Mouse (Mus musculus) heart, adult 8-10 months (tissue): ENCODE data around the gene Ccdc6. TPM values are rescaled to one million over a fixed set of nuclear protein-coding genes. Genes with fewer than 3 reads are reported as not detected.

Experiments used
- DNase-seq: peaks from one replicate; pipeline ENCODE4 v3.0.0; 2022; ENCODE audit warnings: low spot score
- total RNA-seq, 4 experiments: library from RNA; stranded (reverse); gene quantifications; 2 replicates each; pipeline ENCODE4 v1.2.4; 2022

Ccdc6 gene
- 10 to 100 TPM; 23.3 to 28.6 (median 24.9) TPM for total RNA-seq

GRCm38 (mm10) chr10:70096366-70097188 is at the start of gene Ccdc6:
TSS of gene Ccdc6 (plus strand) at chr10:70097121.
- peak; percentile 72 for DNase-seq

GRCm38 (mm10) chr10:70049771-70050170 is 47.1 kb upstream of the Ccdc6 start:
- no peak for DNase-seq

GRCm38 (mm10) chr10:70055291-70055690 is 41.6 kb upstream of the Ccdc6 start:
- DNase-seq = no peak

- DNase-seq = peak; percentile 55
Measured at GRCm38 (mm10) chr10:70057064-70057463, 39.9 kb upstream of the Ccdc6 start.

- no peak for DNase-seq
Measured at GRCm38 (mm10) chr10:70060021-70060688, 36.8 kb upstream of the Ccdc6 start.

GRCm38 (mm10) chr10:70060689-70061081 is 36.2 kb upstream of the Ccdc6 start:
- no peak for DNase-seq

GRCm38 (mm10) chr10:70063881-70064555 is 32.9 kb upstream of the Ccdc6 start:
- DNase-seq = no peak

- no peak for DNase-seq
Measured at GRCm38 (mm10) chr10:70065191-70065590, 31.7 kb upstream of the Ccdc6 start.

- DNase-seq = no peak
Measured at GRCm38 (mm10) chr10:70066497-70067168, 30.3 kb upstream of the Ccdc6 start.

- DNase-seq = no peak
Measured at GRCm38 (mm10) chr10:70067169-70068115, 29.5 kb upstream of the Ccdc6 start.

GRCm38 (mm10) chr10:70069321-70069720 is 27.6 kb upstream of the Ccdc6 start:
- DNase-seq = no peak

GRCm38 (mm10) chr10:70071334-70071733 is 25.6 kb upstream of the Ccdc6 start:
- DNase-seq = no peak

GRCm38 (mm10) chr10:70077452-70077851 is 19.5 kb upstream of the Ccdc6 start:
- no peak for DNase-seq

- DNase-seq = peak; percentile 41
Measured at GRCm38 (mm10) chr10:70080908-70081307, 16.0 kb upstream of the Ccdc6 start.

- DNase-seq = peak; percentile 11
Measured at GRCm38 (mm10) chr10:70081564-70082175, 15.3 kb upstream of the Ccdc6 start.

- no peak for DNase-seq
Measured at GRCm38 (mm10) chr10:70083241-70083640, 13.7 kb upstream of the Ccdc6 start.

- no peak for DNase-seq
Measured at GRCm38 (mm10) chr10:70085256-70085961, 11.5 kb upstream of the Ccdc6 start.

GRCm38 (mm10) chr10:70088788-70089187 is 8.1 kb upstream of the Ccdc6 start:
- no peak for DNase-seq

GRCm38 (mm10) chr10:70091876-70092462 is 5.0 kb upstream of the Ccdc6 start:
- DNase-seq = no peak
